Mouse (Mus musculus): ENCODE measurements around the gene Nup210. TPM values are rescaled to one million over a fixed set of nuclear protein-coding genes. Genes with fewer than 3 reads are reported as not detected.

Nup210 gene
- total RNA-seq, 2 experiments from 2014 or later: 17.8 to 23.4 TPM

GRCm38 (mm10) chr6:90987561-90988298 is 128.9 kb downstream of the Nup210 start:
- DNase-seq (ENCODE audit: extremely low spot score in 1 of 2, low spot score in 1 of 2): peak in 1 of 2 experiments; percentile 21

GRCm38 (mm10) chr6:90984101-90984500 is 132.5 kb downstream of the Nup210 start:
- no peak for DNase-seq (ENCODE audit: extremely low spot score in 1 of 2, low spot score in 1 of 2)

DNA sequence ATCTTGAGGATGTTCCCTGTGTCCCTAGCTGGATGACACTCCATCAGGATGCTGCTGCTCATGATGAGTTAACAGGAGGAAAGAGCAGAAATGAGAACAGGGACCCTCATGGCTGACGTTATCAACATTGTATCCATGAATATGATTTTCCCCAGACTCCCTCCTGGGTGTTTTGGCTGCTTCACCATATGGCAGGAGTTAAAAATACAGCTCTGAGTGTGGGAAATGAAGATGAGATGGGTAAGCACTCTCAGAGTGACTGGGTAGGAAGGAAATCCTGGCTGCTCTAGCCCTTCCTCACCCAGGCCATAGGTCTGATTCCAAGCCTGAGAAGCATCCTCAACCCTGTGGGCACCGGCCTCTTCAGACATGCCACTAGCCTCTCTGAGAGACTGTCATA is 142.3 kb downstream of the Nup210 start:
- DNase-seq (ENCODE audit: extremely low spot score in 1 of 2, low spot score in 1 of 2): peak in 1 of 2 experiments; percentile 13

DNA sequence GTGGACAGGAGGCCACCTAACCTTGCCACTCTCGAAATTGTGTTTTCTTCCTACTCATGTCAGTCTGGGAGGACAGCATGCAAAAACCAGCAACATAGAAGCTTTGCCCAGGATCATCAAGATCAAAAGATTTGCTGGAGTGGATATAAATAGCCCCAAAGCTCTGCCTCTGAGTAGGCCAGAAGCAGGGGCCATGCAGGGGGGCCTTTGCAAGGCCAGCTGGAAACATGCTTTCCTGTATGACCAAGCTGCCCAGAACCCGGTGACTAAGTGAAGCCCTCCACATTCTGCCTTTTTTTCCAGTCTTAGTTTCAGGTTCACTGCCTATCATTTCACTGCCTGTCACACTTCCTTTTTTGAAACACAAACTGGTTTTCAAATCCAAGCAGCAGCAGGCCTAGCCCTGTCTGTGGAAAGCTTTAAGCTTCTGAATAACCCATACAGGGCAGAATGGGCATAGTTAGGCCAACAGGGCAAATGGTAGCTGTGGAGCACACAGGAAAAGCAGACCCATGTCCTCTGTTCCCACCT is 147.2 kb downstream of the Nup210 start:
- no peak for DNase-seq (ENCODE audit: extremely low spot score in 1 of 2, low spot score in 1 of 2)

Other genes with a start within 250 kb of the Nup210 start
- gene Iqsec1, start 128.1 kb downstream of the Nup210 start, total RNA-seq (2021): 100 to 1,000 TPM; 245 to 258 TPM
- 100 to 1,000 TPM; 135 to 150 TPM for gene Hdac11, start 39.8 kb upstream of the Nup210 start, total RNA-seq (2021)
- gene Fbln2, start 95.6 kb upstream of the Nup210 start, total RNA-seq (2021): 1 to 10 TPM; 7.7 to 9.4 TPM

Measured in layer of hippocampus, postnatal 25 days (tissue).